Mouse (Mus musculus): ENCODE measurements around the gene Cenpj.

The Cenpj gene

GRCm38 (mm10) chr14:56575416-56575815 lies at the start of gene Cenpj, which contains the start of gene Parp4:
Gene Cenpj, minus strand, starts transcription at chr14:56575425.
Gene Parp4, plus strand, starts transcription at chr14:56575619.
- DNase-seq (ENCODE audit: low spot score): peak; percentile 82

GRCm38 (mm10) chr14:56620425-56620824 lies 45.2 kb upstream of the Cenpj start:
- no peak for DNase-seq (ENCODE audit: low spot score)

- DNase-seq (ENCODE audit: low spot score): no peak
These were observed 42.2 kb upstream of the Cenpj start for GRCm38 (mm10) chr14:56617470-56617869.

- no peak for DNase-seq (ENCODE audit: low spot score)
These were observed 38.0 kb upstream of the Cenpj start for GRCm38 (mm10) chr14:56613212-56613611.

- DNase-seq (ENCODE audit: low spot score): no peak
These were observed 29.9 kb upstream of the Cenpj start for GRCm38 (mm10) chr14:56605136-56605535.

GRCm38 (mm10) chr14:56604438-56604837 lies 29.2 kb upstream of the Cenpj start:
- DNase-seq (ENCODE audit: low spot score): no peak

GRCm38 (mm10) chr14:56602069-56602468 lies 26.8 kb upstream of the Cenpj start:
- no peak for DNase-seq (ENCODE audit: low spot score)

GRCm38 (mm10) chr14:56598759-56599158 lies 23.5 kb upstream of the Cenpj start:
- DNase-seq (ENCODE audit: low spot score): peak; percentile 13

- no peak for DNase-seq (ENCODE audit: low spot score)
These were observed 19.6 kb upstream of the Cenpj start for GRCm38 (mm10) chr14:56594811-56595210.

- no peak for DNase-seq (ENCODE audit: low spot score)
These were observed 17.0 kb upstream of the Cenpj start for GRCm38 (mm10) chr14:56592191-56592590.

- no peak for DNase-seq (ENCODE audit: low spot score)
These were observed 7.1 kb upstream of the Cenpj start for GRCm38 (mm10) chr14:56582294-56582693.

- no peak for DNase-seq (ENCODE audit: low spot score)
These were observed 5.9 kb upstream of the Cenpj start for GRCm38 (mm10) chr14:56581117-56581516.

GRCm38 (mm10) chr14:56579011-56579410 lies 3.8 kb upstream of the Cenpj start:
- no peak for DNase-seq (ENCODE audit: low spot score)

- no peak for DNase-seq (ENCODE audit: low spot score)
These were observed 1.0 kb upstream of the Cenpj start for GRCm38 (mm10) chr14:56575969-56576901.

- no peak for DNase-seq (ENCODE audit: low spot score)
These were observed 2.7 kb downstream of the Cenpj start for GRCm38 (mm10) chr14:56572546-56572945.

- DNase-seq (ENCODE audit: low spot score): peak; percentile 89
These were observed 3.7 kb downstream of the Cenpj start for GRCm38 (mm10) chr14:56571310-56572093.

- no peak for DNase-seq (ENCODE audit: low spot score)
These were observed 6.2 kb downstream of the Cenpj start for GRCm38 (mm10) chr14:56569041-56569440.

GRCm38 (mm10) chr14:56567476-56567875 lies 7.7 kb downstream of the Cenpj start:
- no peak for DNase-seq (ENCODE audit: low spot score)

GRCm38 (mm10) chr14:56559134-56559533 lies 16.1 kb downstream of the Cenpj start:
- DNase-seq (ENCODE audit: low spot score): no peak

- no peak for DNase-seq (ENCODE audit: low spot score)
These were observed 20.5 kb downstream of the Cenpj start for GRCm38 (mm10) chr14:56554716-56555115.

- DNase-seq (ENCODE audit: low spot score): no peak
These were observed 21.9 kb downstream of the Cenpj start for GRCm38 (mm10) chr14:56553331-56553730.

GRCm38 (mm10) chr14:56552924-56553323 lies 22.3 kb downstream of the Cenpj start:
- DNase-seq (ENCODE audit: low spot score): no peak

GRCm38 (mm10) chr14:56550960-56551359 lies 24.3 kb downstream of the Cenpj start:
- no peak for DNase-seq (ENCODE audit: low spot score)

Measured in adipocyte (in vitro differentiated cells).